Mouse (Mus musculus): ENCODE measurements around the gene Igfbp3. TPM values are rescaled to one million over a fixed set of nuclear protein-coding genes. Genes with fewer than 3 reads are reported as not detected.

Gene Igfbp3
- polyA plus RNA-seq, 2 experiments from 2014 or later = not detected

- no peak for ATAC-seq
Observed at GRCm38 (mm10) chr11:7160637-7161101, 53.1 kb downstream of the Igfbp3 start.

DNA sequence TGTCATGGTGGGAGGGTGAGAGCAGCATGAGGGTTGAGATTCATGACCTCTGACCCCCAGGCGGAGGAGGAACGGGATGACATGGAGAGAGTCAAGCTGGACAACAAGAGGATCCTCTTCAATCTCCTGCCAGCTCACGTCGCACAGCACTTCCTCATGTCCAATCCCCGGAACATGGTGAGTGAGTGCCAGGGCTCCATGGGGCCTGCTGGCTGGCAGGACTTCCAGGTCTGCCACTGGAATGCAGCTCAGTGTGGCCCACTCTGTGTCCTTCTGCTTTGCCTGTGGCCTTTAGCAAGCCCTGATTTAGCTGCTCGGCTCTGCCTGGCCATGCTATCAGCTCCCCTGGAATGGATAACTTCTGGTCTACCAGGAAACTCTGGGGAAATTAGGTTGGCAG lies 53.6 kb downstream of the Igfbp3 start:
- ATAC-seq = no peak

DNA sequence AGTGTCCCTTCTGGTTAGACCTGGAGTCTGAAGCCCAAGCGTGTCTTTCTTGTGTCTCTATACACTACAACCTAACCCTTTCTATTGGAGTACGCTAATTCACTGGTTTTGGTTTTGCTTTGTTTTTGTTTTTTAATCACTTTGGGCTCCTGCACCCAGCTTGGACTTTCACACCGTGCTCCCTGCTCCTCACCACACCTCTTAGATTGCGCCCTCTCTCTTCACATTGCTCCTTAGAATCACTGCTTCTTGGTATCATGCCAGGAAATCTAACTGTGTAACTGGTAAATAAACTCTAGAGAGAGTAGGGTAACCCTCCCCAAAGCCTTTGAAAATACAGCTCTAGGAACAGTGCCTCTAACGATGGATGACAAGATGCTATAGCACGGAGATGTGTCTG lies 55.5 kb downstream of the Igfbp3 start:
- no peak for ATAC-seq

DNA sequence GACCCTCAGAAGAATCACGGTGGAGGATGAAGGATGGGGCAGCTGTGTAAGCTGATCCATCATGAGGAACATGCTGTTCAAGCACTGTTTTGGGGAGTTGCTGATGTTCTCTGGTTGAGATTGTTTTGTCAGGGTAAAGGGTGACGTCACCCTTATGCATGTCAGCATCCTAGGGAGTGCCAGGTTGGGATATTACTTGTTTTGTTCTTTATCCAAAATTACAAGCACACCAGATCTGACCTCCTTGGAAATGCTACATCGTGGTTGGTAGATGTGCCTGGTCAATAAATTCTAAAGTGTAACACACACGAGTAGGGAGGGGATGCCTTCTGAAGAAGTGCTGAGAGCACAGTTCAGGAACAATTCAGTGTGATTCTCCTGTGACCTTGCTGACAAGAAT lies 57.3 kb downstream of the Igfbp3 start:
- ATAC-seq = no peak

Other genes with a start within 250 kb of the Igfbp3 start
- gene Adcy1, start 150.4 kb downstream of the Igfbp3 start, polyA plus RNA-seq (2017; shearing (Covaris generic)) = not detected
- not detected for gene Gm11985, start 25.4 kb downstream of the Igfbp3 start, polyA plus RNA-seq (2017; shearing (Covaris generic))
- gene Igfbp1, start 16.1 kb downstream of the Igfbp3 start, polyA plus RNA-seq (2017; shearing (Covaris generic)) = not detected

All from CD4-positive, CD25-positive, alpha-beta regulatory T cell, adult 4 months (primary cell).